Mouse (Mus musculus) right cerebral cortex, postnatal 14 days (tissue): ENCODE results near the gene Mpzl1.

Source experiments
- DNase-seq: peaks from one replicate; pipeline ENCODE4 v3.0.0; 2022

The Mpzl1 gene

GRCm38 (mm10) chr1:165576005-165576404 lies 58.3 kb downstream of the Mpzl1 start:
- no peak for DNase-seq

GRCm38 (mm10) chr1:165567466-165567865 lies 66.9 kb downstream of the Mpzl1 start:
- DNase-seq = no peak

GRCm38 (mm10) chr1:165565283-165565682 lies 69.1 kb downstream of the Mpzl1 start:
- no peak for DNase-seq

GRCm38 (mm10) chr1:165559073-165559472 lies 75.3 kb downstream of the Mpzl1 start:
- peak; percentile 80 for DNase-seq

- peak; percentile 25 for DNase-seq
Observed at GRCm38 (mm10) chr1:165556711-165557110, 77.6 kb downstream of the Mpzl1 start.
